Mouse (Mus musculus) spleen, adult 12 weeks (tissue): ENCODE data around the gene Dnajb11.

Experiments used
- DNase-seq: peaks from one replicate; pipeline ENCODE4 v3.0.0; 2022; ENCODE audit warnings: low spot score

The Dnajb11 gene

DNA sequence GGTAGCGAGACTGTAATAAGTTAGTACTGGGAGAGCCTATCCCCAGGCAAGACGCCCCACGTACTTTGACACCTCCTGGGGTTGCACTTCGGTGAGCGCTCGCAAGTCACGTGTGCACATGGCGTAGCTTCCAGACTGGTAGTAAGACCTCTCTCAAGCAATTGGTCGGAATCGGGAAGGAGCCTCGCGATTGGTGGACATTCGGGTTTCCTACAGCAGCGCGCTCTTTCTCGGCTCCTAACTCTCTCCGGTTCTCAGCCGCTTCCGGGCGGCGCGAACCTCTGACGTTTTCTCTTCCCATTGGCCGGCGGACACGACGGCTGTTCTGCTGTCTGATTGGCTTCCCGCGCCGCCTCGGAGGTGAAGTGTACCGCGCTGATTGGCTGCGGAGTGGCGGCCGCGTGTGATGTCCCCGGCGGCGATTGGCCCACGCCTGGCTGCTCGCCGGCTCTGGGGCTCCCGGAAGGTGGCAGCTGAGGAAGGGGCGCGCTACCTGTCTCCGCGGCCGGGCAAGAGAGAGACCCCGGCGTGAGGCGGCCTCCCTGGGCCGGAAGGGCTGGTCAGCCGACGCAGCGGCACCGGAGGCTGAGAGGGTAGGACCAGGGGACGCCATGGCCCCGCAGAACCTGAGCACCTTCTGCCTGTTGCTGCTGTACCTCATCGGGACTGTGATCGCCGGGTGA is at the start of gene Dnajb11, which contains the start of gene Tbccd1:
Dnajb11 (plus strand) TSS at position 415 of the 683 bp plus-strand sequence.
Tbccd1 (minus strand) TSS at position 239 of the 683 bp plus-strand sequence.
- DNase-seq = peak; percentile 97

DNA sequence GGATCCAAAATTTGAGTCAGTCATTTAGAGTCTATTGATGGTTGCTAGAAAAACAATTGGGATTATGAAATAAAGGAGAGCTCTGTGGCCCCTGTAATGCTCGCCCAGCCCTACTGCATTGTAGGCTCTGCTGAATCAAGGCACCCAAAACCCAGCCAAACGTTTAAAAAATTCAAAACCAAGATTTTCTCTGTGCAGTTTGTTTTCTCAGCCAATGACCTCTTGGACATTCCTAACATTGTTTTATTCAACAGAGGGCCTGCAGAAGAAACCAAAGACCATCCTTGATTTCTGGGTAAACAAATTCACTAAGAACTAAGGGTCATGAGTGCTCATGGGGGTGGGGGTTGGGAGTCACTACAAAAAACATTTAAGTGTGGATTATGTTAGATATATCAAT is 46.2 kb upstream of the Dnajb11 start, which contains the start of gene Crygs:
Crygs (minus strand) TSS at position 101 of the 400 bp plus-strand sequence.
- no peak for DNase-seq

DNA sequence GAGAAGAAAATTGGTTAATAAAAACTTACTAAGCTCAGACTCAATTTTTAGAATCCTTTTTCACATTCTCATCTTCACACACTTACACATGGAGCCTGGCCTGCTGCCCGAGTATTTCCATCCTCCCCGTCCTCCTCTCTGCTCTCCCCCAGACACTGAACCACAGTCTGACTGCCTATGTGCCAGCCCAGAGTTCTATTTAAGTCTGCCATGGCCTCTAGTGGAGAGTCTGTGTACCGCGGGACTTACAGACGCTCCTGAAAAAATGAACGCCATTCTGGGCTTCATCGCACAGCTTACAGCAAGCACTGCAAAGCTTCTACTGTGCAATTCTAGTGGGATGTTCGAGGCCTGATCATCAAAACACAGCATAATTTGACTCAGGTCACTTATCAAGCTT is 36.9 kb upstream of the Dnajb11 start:
- DNase-seq = no peak

- DNase-seq = no peak
These were observed 24.6 kb upstream of the Dnajb11 start for GRCm38 (mm10) chr16:22832932-22833525.

- DNase-seq = no peak
These were observed 18.3 kb upstream of the Dnajb11 start for GRCm38 (mm10) chr16:22839146-22839857.

GRCm38 (mm10) chr16:22842871-22843270 is 14.8 kb upstream of the Dnajb11 start:
- no peak for DNase-seq

DNA sequence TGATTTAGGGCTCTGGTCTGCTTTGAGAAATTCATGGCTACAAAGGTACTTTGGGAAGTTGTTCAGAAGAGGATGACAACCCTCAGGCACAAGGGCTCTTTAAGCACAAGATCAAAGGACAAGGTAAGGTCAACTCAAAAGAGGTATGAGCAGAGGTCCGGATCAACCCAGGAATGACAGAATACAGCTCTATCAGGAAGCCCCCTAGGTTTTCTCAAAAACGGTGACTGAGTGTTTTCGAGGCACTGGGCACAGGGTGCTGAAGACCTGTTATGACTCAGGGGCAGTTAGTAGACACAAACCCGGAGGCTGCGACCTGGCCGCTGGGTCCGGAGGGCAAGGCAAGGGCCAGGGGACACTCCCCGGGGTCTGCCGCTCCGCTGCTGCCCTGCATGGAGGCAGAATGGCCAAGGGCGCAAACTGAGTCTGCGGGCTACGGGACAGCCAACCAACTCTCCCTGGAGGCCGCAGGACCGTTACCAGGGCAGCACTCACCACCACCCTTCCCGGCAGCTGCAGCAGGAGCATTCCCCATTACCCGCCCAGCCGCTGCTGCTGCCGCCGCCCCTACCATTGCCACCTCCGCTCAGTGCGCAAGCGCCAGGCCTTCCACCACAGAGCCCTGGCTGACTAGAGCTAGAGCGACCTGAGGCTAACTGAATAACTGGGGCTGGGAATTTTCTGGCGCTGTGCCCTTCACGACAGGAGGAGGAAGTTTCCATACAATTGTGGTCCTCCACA is 13.4 kb upstream of the Dnajb11 start:
- DNase-seq = peak; percentile 25

GRCm38 (mm10) chr16:22844834-22845233 is 12.8 kb upstream of the Dnajb11 start:
- DNase-seq = no peak

DNA sequence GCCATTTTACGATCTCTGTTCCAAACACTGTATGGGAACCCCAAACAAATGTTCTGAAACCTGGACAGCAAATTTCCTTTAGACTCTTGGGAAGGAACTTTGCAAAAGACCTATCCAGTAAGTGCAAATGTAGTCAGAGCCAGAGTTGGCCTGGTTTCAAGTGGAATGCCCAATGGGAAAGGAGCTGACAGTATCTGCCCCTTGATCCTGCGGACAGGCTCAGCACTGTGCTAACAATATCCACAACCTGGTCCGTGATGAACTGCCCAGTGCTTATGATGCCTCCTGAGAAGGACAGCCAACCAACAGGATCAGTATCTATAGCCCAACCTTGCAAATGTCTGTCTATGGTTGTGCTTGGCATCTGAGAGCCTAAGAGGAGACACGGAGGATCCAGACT is 12.2 kb upstream of the Dnajb11 start:
- no peak for DNase-seq

DNA sequence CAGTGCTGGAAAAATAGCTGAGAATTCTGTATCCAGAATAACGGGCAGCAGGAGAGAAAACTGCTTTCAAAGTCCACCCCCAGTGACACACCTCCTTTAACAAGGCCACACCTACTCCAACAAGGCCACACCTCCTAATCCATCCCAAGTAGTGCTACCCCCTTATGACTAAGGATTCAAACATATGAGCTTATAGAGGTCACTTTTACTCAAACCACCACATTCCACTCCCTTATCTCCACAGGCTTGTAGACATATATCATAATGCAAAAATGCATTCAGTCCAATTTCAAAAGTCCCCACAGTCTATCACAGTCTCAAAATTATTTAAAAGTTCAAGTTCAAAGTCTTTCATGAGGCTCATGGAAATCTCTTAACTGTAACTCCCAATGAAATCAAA is 10.0 kb upstream of the Dnajb11 start:
- DNase-seq = no peak

GRCm38 (mm10) chr16:22848331-22848730 is 9.3 kb upstream of the Dnajb11 start:
- no peak for DNase-seq

- DNase-seq = no peak
These were observed 4.9 kb upstream of the Dnajb11 start for GRCm38 (mm10) chr16:22852709-22853108.

- DNase-seq = peak; percentile 21
These were observed 872 bp upstream of the Dnajb11 start for GRCm38 (mm10) chr16:22856773-22857172.

GRCm38 (mm10) chr16:22872397-22872796 is 14.8 kb downstream of the Dnajb11 start:
- no peak for DNase-seq

- DNase-seq = no peak
These were observed 15.7 kb downstream of the Dnajb11 start for GRCm38 (mm10) chr16:22873369-22873768.

DNA sequence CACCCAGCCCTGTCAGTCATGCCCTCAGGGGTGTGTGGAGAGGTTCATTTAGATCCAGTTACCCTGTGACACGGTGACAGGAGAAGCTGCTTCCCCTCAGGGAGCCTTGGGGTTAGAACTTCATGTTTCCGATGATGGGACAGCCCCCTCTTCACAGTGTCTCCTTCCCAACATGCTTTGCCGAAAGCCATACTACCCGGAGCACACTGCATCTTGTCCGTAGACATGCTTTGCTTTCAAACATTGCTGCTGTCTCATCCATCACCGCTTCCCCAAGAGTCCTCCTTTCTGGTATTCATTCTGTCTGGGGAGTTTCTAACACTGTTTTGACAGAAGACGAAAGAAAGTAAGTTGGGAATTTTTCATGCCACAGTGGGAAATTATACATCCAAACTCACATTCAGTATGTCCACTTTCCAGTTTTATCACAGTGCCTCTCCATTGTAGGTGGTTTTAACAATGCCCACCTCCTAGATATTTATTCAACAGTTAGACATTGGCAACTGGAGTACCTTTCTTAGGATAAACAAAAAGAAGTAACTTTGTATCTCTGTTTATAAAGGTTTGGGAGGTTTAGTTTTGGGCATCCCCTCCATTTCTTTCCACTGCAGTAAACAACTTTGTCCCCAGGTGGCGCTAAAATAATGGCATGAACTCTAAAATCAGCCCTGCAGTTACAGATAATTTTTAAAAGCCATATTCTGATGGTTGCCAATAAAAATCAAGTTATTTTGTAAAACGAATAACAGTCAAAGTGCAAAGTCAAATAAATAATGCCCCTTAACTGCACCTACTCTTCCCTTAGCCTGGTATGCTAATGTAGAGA is 18.8 kb downstream of the Dnajb11 start:
- DNase-seq = no peak

GRCm38 (mm10) chr16:22877660-22878390 is 20.2 kb downstream of the Dnajb11 start:
- DNase-seq = no peak

- DNase-seq = no peak
These were observed 21.1 kb downstream of the Dnajb11 start for GRCm38 (mm10) chr16:22878716-22879115.

- no peak for DNase-seq
These were observed 22.4 kb downstream of the Dnajb11 start for GRCm38 (mm10) chr16:22879945-22880595.

GRCm38 (mm10) chr16:22880900-22881299 is 23.3 kb downstream of the Dnajb11 start:
- no peak for DNase-seq
